Mouse (Mus musculus): ENCODE data around the gene Clvs2. TPM values are rescaled to one million over a fixed set of nuclear protein-coding genes. Genes with fewer than 3 reads are reported as not detected.

Clvs2 gene
- polyA plus RNA-seq, 1 experiment from 2014 or later: 14.9 TPM

Other genes with a start within 250 kb of the Clvs2 start
- not detected in 2 replicates for gene Sult3a2, start 161.9 kb upstream of the Clvs2 start, polyA plus RNA-seq (2015; fragmentation: Nextera tagmentation; extraction: Ambion mirVana)
- not detected in 2 replicates for gene Sult3a1, start 233.0 kb upstream of the Clvs2 start, polyA plus RNA-seq (2015; fragmentation: Nextera tagmentation; extraction: Ambion mirVana)